Mouse (Mus musculus): ENCODE results near the gene Fam241a. TPM values are rescaled to one million over a fixed set of nuclear protein-coding genes. Genes with fewer than 3 reads are reported as not detected.

Fam241a gene
- polyA plus RNA-seq, 1 experiment from 2014 or later, result 30.5 TPM

- Histone ChIP-seq H3K36me3 (ENCODE audit: inconsistent target) (no peaks in the 10 kb centered on the region), H3K27ac (no peak overlapping the region), H3K4me3 (ENCODE audit: inconsistent target) (peak overlapping the region; percentile 60), H3K79me2 (ENCODE audit: inconsistent target) (peaks cover 51% of the 10 kb centered on the region)
- WGBS (ENCODE audit: missing documents), result 0% methylated on average over 14 of the region's 17 CpGs
Measured at GRCm38 (mm10) chr3:127836798-127837153, 59.3 kb downstream of the Fam241a start.

GRCm38 (mm10) chr3:127835594-127835993 lies 60.5 kb downstream of the Fam241a start:
- no peaks in the 10 kb centered on the region for H3K36me3 ChIP-seq (ENCODE audit: inconsistent target)
- 86% methylated on average over 6 of the region's 6 CpGs for WGBS (ENCODE audit: missing documents)
- peaks cover 62% of the 10 kb centered on the region for H3K79me2 ChIP-seq (ENCODE audit: inconsistent target)
- no peak overlapping the region for H3K27ac ChIP-seq
- no peak overlapping the region for H3K4me3 ChIP-seq (ENCODE audit: inconsistent target)

- 93% methylated on average over 4 of the region's 4 CpGs for WGBS (ENCODE audit: missing documents)
- no peak overlapping the region for H3K4me3 ChIP-seq (ENCODE audit: inconsistent target)
- no peak overlapping the region for H3K27ac ChIP-seq
- peaks cover 78% of the 10 kb centered on the region for H3K79me2 ChIP-seq (ENCODE audit: inconsistent target)
- no peaks in the 10 kb centered on the region for H3K36me3 ChIP-seq (ENCODE audit: inconsistent target)
Measured at GRCm38 (mm10) chr3:127834040-127834439, 62.1 kb downstream of the Fam241a start.

GRCm38 (mm10) chr3:127831079-127831478 lies 65.0 kb downstream of the Fam241a start:
- H3K36me3 ChIP-seq (ENCODE audit: inconsistent target), result no peaks in the 10 kb centered on the region
- H3K27ac ChIP-seq, result no peak overlapping the region
- H3K79me2 ChIP-seq (ENCODE audit: inconsistent target), result peaks cover 96% of the 10 kb centered on the region
- WGBS (ENCODE audit: missing documents), result 53% methylated on average over 6 of the region's 6 CpGs
- no peak overlapping the region for H3K4me3 ChIP-seq (ENCODE audit: inconsistent target)

DNA sequence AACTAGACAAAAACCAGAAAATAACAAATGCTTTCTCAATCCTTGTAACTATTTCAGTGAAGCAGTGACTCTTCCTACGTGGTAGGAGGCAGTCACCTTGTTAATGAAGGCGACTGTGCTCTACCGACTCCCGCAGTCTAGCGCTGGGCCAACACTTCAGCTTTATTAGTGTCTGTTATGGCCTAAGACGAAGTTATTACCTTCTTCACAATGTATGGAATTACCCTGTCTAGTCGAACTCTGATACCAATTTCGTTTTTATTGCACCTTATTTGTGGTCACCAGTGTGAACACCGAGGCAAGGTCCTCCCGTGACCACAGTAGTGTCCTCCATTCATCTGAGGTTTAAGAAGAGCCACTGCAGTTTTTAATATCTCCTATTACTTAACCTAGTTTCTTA lies 65.9 kb downstream of the Fam241a start:
- WGBS (ENCODE audit: missing documents), result 99% methylated on average over 10 of the region's 10 CpGs
- H3K79me2 ChIP-seq (ENCODE audit: inconsistent target), result peaks cover 96% of the 10 kb centered on the region
- no peak overlapping the region for H3K27ac ChIP-seq

DNA sequence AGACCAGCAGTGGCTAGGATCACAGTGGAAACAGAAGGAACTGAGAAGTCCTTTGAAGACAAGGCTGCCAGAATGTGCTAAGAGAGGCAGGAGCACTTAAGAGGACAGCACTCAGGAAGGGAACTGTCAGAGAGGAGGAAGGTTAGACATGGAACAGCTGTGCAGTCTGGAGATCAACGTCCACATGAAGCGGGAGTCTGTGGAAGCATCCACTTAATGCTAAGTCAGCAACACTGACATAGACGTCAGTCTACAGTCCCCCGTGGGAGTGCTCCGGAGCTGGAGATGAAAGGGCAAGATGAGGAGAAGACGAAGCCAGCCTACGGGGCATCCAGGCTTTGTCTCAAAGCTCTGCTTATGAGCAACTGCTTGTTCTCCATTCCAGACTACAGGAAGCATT lies 69.0 kb downstream of the Fam241a start:
- peaks cover 86% of the 10 kb centered on the region for H3K79me2 ChIP-seq (ENCODE audit: inconsistent target)
- WGBS (ENCODE audit: missing documents), result 95% methylated on average over 6 of the region's 7 CpGs

More for the DNA sequence above, 65.9 kb downstream of the Fam241a start:
- H3K36me3 ChIP-seq (ENCODE audit: inconsistent target), result no peaks in the 10 kb centered on the region
- no peak overlapping the region for H3K4me3 ChIP-seq (ENCODE audit: inconsistent target)

DNA sequence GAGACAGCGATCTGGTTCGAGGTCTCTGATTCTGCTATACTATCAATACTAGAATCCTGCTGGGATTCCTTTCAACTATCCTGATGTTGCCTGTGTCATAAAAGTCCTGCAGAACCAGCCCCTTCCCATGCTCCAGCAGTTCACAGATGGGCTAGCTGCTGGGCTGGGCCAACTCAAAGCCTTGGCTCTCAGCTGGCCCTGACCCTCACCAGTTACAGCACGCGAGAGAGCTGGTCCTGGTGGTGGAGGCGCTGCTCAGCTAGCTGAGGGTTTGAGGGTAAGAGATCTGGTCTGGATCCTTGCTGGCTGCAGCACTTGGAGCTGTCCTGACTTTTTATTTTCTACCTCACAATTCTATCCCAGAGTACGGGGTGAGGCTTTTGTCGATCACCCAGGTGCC lies 69.6 kb downstream of the Fam241a start:
- Histone ChIP-seq H3K79me2 (ENCODE audit: inconsistent target) (peaks cover 80% of the 10 kb centered on the region), H3K27ac (no peak overlapping the region), H3K36me3 (ENCODE audit: inconsistent target) (0 out of 2 replicates have a peak, but pooled peaks cover 3% of the 10 kb centered on the region), H3K4me3 (ENCODE audit: inconsistent target) (no peak overlapping the region)
- 95% methylated on average over 7 of the region's 7 CpGs for WGBS (ENCODE audit: missing documents)

More for the DNA sequence above, 69.0 kb downstream of the Fam241a start:
- H3K36me3 ChIP-seq (ENCODE audit: inconsistent target), result no peaks in the 10 kb centered on the region
- H3K4me3 ChIP-seq (ENCODE audit: inconsistent target), result no peak overlapping the region
- no peak overlapping the region for H3K27ac ChIP-seq

DNA sequence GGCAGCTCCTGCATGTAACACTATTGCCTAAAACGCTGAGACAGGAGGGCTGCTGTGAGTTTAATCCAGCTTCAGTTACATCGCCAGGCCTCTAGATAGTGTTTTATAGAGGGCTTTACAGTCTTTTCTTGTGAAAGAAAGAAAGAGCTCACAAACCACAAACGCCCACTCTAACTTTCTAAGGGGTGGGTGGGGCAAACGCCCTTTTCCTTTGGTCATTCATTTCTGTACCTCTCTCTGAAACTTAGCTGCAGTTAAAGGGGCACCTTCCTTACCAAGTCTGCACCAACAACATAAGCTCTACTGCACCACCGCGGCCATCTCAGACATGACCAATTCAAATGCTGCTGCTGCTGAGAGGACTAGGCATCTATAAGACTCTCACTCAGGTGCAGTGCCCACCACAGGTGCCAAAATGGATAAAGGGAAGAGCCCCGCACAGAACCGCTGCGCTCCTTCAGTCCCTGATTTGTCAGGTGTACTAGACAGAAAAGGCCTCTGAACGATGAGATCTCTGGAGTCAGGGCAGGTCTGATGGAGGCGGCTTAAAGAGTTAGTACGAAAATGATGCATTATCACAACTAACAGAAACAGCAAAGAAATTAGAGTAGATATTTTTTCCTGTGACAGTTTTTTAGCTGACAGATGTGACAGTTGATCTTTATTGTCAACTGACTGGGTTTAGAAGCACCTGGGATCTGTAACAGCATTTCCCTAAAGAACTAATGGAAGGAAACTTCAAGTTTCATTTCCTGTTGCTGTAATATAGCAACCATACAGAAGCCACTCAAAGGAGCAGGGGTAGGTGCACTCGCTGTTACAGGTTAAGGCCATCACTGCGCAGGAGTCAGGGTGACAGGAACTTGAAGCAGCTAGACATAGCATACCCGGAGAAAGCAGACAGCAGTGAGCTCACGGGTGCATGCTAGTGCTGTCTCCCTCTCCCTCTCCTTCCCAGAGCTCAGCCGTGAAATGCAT lies 71.9 kb downstream of the Fam241a start:
- Histone ChIP-seq H3K79me2 (ENCODE audit: inconsistent target) (peaks cover 56% of the 10 kb centered on the region), H3K27ac (no peak overlapping the region), H3K36me3 (ENCODE audit: inconsistent target) (0 out of 2 replicates have a peak, but pooled peaks cover 5% of the 10 kb centered on the region), H3K4me3 (ENCODE audit: inconsistent target) (no peak overlapping the region)
- 70% methylated on average over 17 of the region's 17 CpGs for WGBS (ENCODE audit: missing documents)

DNA sequence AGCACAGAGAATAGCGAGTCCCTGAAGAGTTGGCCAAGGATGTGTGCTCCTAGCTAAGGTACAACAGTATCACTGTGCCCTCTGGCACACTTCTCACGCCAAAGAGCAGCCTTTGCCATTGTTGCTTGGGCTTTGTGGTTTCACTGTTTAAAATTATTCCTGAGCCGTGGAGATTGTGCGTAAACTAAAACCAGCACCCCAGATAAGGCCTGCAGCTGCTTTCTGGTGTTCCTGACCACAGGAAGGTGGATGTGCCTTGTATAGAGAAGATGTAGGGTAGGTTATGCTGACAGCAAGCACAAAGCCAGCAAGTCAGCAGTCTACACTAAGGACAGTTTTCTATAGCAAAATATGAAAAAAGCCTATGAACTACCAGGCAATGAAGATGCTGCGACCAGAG lies 74.9 kb downstream of the Fam241a start:
- Histone ChIP-seq H3K79me2 (ENCODE audit: inconsistent target) (peaks cover 31% of the 10 kb centered on the region), H3K27ac (no peak overlapping the region), H3K4me3 (ENCODE audit: inconsistent target) (no peak overlapping the region), H3K36me3 (ENCODE audit: inconsistent target) (0 out of 2 replicates have a peak, but pooled peaks cover 5% of the 10 kb centered on the region)
- WGBS (ENCODE audit: missing documents), result 76% methylated on average over 5 of the region's 5 CpGs

DNA sequence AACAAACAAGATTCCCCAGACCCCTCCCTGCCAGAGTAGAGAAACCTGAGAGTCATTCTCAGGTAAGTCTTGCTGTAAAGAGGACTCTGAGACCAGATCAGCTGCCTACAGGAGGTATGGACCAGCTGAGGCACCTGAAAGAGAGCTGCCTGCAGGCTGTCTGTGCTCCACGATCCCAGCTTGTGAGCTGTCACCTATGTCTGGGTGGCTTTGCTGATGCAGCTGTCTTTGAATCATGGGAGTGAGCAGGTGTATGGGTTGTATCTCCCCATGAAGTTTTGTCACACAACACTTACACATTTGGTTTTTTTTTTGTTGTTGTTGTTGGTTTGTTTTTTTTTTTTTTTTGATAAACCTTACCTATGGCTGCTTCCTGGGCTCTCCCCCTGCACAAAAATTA lies 75.7 kb downstream of the Fam241a start:
- 100% methylated on average over 1 of the region's 1 CpGs for WGBS (ENCODE audit: missing documents)
- Histone ChIP-seq H3K4me3 (ENCODE audit: inconsistent target) (no peak overlapping the region), H3K27ac (no peak overlapping the region), H3K79me2 (ENCODE audit: inconsistent target) (peaks cover 23% of the 10 kb centered on the region; the same call in 1 of the 2 replicates), H3K36me3 (ENCODE audit: inconsistent target) (0 out of 2 replicates have a peak, but pooled peaks cover 5% of the 10 kb centered on the region)

Other genes starting within 250 kb of the Fam241a start
- 7.5 to 13.0 TPM (median 12.4 TPM) in 3 replicates for gene Alpk1, start 115.8 kb downstream of the Fam241a start, polyA plus RNA-seq (2018)
- 54.9 to 117 TPM (median 84.8 TPM) in 3 replicates for gene Tifa, start 106.5 kb downstream of the Fam241a start, polyA plus RNA-seq (2018)
- gene Ap1ar, start 58.8 kb downstream of the Fam241a start, polyA plus RNA-seq (2018), result 19.1 to 28.7 TPM (median 24.0 TPM) in 3 replicates

Data from macrophage (primary cell).